Mouse (Mus musculus) kidney, postnatal 25 days (tissue): ENCODE measurements around the gene Prkaca.

Experiments used
- DNase-seq, 2 experiments: peaks; one replicate each; pipeline ENCODE4 v3.0.0; 2021; ENCODE audit warnings: mixed read lengths in 2 of 2

The Prkaca gene

GRCm38 (mm10) chr8:84039050-84039449 lies 66.3 kb downstream of the Prkaca start:
- peak; percentile 73 to 85 for DNase-seq

- peak; percentile 81 to 86 for DNase-seq
Measured at GRCm38 (mm10) chr8:84042066-84042947, 69.5 kb downstream of the Prkaca start, which contains the start of gene Il27ra. Gene Il27ra, minus strand, starts transcription at chr8:84042589.

GRCm38 (mm10) chr8:84042948-84043342 lies 70.2 kb downstream of the Prkaca start:
- DNase-seq: no peak

- no peak for DNase-seq
Measured at GRCm38 (mm10) chr8:84044103-84044502, 71.3 kb downstream of the Prkaca start.

GRCm38 (mm10) chr8:84044900-84045299 lies 72.1 kb downstream of the Prkaca start, which contains the start of gene Rln3:
Gene Rln3, minus strand, starts transcription at chr8:84045000.
- no peak for DNase-seq
